Mouse (Mus musculus) induced T-regulatory cell, adult 2 months (primary cell): ENCODE data around the gene Hpca.
A peak's percentile ranks its signal among the peaks of the same experiment; 100 is the strongest.

ENCODE experiments used
- DNase-seq: peaks from one replicate; pipeline ENCODE4 v3.0.0-alpha.2; 2012; ENCODE audit warnings: low read depth

The Hpca gene

GRCm38 (mm10) chr4:129136189-129136578, 14.3 kb upstream of the Hpca start:
- DNase-seq: no peak

GRCm38 (mm10) chr4:129135637-129136036, 13.8 kb upstream of the Hpca start:
- no peak for DNase-seq

DNA sequence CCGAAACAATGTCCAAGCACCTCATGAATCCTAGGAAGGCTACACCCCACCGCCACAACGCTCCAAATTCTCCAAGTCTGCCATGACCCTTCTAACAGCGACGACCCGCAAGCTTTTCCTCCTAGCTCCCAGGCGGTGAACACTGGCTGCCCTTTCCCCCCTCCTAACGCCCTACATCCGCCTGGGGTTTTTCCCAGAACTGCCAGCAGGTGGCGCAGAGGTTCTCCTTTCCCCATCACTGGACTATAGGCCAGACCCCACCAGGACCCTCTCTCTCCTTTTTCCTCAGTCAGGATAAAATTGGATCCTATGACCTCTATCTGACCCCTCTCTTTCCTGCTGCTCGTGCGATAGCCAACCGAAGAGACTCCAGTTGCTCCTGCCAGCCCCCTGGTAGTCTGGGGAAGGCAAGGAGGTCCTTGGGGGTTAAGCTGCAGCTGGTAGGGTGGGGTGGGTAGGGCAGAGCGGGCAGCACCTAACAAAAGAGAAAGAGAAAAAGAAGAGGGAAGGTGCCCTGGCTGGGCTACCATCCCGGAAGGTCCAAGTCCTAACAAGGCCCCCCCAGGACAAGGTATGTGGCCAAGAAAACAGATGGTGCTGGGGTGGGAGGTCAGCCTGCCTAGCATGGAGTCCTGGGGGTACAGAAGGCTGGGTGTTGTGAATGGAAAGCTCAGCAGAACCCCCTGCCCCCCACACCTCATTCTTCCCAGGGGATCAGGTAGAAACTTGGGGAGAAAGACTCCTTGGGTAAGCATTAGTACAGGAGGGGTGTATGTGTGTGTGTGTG, 13.2 kb upstream of the Hpca start:
- peak; percentile 85 for DNase-seq

- DNase-seq: peak; percentile 90
Observed at GRCm38 (mm10) chr4:129130755-129131303, 9.0 kb upstream of the Hpca start.

DNA sequence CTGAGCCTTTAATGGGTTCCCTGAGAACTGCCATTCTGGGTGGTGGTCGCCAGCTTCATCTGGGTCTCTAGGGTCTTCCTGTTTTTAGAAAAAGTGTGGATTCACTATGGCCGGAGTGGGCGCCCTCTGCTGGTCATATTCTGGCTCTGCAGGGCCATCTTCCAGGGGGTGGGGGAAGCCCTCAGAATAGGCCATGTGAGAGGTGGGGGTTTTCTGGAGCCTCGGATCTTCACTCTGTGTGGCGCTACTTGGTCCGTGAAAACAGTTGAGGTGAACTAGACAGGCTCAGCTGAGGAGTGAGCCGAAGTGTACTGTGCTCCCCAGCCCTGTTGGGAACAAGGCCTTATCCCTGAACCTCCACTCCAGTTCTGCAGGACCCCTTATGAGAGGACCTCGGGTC, 8.3 kb upstream of the Hpca start:
- DNase-seq: peak; percentile 86

- peak; percentile 32 for DNase-seq
Observed at GRCm38 (mm10) chr4:129129387-129129786, 7.6 kb upstream of the Hpca start.

- DNase-seq: no peak
Observed at GRCm38 (mm10) chr4:129128582-129129338, 6.9 kb upstream of the Hpca start.

GRCm38 (mm10) chr4:129125736-129126451, 4.1 kb upstream of the Hpca start:
- no peak for DNase-seq

DNA sequence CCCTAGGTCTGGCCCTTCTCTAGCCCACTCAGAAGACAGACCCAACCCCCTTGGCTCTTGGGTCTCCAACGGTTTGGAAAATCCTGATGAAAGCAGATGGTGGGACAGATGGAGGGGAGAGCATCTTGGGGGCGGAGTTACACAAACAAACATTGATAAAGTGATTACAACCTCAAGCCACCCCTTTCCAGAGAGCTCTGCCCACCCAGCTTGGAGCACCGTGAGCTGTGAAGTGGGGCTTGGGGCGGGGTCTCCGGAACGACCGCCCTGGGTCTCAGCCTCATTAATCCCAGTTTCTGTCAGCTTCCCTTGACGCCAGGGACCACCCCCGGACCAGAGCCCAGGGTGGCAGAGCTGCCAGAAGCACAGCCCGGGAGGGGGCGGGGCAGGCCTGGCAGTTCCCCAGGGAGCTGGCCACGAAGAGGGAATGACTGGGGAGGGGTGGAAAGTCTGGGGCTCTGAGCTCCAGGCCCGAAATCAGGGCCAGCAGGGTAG, 2.9 kb upstream of the Hpca start:
- DNase-seq: no peak

DNA sequence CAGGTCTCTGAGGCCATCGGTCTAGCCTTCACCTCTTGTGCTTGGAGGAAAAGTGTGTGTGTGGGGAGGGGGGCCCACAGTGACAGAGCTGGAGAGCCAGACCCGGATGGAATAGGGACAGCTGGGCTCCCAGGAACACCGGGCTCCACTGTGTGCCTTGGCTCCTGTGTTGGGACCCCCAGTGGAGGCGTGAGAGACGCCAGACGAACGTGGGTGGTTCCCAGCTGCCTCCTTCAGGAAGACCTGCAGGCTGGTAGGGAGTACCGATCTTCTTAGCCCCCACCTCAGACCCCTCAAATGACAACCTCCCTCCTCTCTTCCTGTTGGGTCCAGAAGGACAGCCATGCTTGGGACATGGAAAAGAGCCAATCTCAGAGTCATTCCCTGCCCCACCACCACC, 883 bp upstream of the Hpca start:
- no peak for DNase-seq

DNA sequence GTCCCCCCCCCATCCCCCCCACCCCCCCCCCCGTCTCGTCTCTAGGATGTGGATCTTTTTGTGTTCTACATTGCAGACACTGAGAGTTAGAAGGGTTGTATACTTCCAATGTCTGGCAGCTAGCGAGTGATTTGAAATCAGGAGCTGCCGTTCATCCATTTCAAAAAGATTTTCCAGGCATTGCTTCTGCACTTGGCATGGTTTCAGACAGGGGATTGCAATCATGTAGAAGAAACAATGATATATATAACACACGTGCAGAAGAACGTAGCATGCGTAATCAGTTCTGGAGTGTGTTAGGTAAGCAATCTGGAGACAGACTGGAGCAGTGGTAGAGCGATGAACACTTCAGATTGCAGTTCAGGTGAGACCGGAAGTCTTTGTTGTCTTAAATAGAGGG, 271 bp upstream of the Hpca start:
- peak; percentile 23 for DNase-seq

GRCm38 (mm10) chr4:129120520-129121445, 1.1 kb downstream of the Hpca start:
- peak; percentile 80 for DNase-seq

DNA sequence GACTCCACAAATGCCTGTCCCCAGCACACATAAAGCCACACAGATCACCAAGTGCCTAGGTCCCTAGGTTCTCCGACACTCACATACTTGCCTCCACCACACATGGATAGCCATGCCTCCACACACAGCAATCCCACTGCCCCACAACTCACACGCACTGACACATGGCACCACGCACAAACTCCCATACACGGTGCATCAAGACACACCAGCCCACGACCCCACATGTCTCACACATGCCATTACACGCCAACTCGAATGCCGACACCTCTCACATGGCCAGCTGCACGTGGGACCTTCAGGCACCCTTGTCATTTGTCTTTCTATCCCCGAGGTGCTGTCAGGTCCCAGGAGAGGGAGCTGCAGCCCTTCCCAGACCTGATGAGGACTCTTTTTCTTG, 2.1 kb downstream of the Hpca start:
- DNase-seq: no peak

GRCm38 (mm10) chr4:129117720-129118510, 3.9 kb downstream of the Hpca start:
- no peak for DNase-seq

- DNase-seq: no peak
Observed at GRCm38 (mm10) chr4:129116703-129117102, 5.1 kb downstream of the Hpca start.

DNA sequence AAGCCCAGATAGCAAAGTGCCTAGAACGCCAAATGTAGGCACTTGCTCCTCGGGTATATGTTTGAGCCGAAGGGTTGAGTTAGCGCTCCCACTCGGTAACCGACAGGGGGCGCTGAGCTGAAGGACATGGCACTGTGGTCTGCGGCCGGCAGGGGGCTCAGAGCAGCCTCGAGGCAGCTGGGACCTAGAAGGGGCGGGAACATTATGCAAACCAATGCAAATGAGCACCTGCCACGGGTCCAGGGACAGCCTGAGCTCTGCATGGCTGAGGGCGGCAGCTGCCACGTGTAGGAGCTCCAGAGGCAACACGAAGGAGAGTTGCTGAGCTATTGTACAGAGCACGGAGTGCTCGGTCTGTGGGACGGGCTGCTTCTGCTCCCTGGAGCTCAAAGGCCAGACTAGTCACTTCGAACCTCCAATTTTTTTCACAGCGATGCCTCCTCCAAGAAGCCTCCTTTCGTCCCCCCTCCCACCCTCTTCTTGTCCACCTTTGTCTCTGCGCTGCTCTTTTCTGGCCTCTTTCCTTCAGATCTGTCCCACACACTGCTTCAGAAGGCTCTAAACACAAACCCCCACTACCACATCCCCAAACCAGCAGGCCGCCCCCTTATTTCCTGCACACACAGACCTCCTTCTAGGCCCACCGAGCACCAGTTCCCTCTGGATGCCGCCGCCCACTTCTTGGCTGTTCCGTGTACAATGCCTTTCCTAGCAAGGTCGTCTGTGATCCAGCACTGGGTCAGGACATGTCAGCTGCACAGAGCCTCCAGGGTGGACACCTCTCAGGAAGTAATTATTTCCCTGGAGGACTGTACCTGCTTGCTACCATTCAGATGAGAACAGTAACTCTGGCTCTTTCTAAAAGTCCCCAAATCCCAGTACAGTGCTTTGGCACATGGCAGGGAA, 8.5 kb downstream of the Hpca start:
- peak; percentile 84 for DNase-seq

DNA sequence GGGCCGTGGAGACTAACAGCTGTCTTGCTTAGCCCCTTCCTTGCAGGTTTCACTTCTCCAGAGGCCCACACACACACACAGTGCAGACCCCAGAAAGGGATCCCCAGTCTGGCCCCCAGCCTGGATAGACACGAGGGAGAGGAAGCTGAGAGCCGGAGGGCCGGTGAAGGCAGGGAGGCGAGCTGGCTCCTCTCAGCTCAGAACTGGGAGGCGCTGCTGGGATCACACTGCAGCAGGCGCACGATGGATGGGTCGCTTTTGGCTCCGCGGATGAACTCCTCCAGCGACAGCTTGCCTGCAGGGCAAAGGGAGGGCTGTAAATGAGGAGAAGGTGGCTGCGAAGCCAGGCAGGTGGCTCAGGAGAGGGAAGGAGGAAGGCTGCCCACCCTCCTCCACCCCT, 9.6 kb downstream of the Hpca start:
- DNase-seq: no peak

- DNase-seq: no peak
Observed at GRCm38 (mm10) chr4:129111350-129111749, 10.5 kb downstream of the Hpca start.

DNA sequence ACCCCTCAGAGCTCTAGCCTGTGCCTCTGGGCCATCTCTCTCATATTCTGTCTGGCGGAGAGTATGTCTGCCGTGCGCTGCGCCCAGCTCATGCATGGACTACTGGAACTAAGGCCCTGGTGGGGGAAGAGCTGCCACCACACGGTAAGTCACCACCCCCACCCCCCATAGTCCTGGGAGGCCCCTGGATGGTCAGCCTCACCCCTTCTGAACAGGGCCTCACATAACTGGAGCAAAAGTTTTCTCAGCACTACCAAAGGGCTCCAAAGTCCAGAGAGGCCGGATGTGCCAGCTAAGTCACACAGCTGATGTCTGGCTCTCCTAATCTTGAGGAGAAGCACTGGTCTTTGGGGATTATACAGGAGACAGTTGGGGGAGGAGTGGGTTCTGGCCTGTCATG, 11.0 kb downstream of the Hpca start:
- DNase-seq: no peak
